Mouse (Mus musculus) G1E (cell line): ENCODE measurements at regions not wholly inside any gene's neighbourhood (a gene's known extent, or its start where the extent isn't known, plus 50 kb on each side); places are given as distances from the start of the nearest gene placed in this dataset.

Experiments used
- ATAC-seq: 2 replicates; pipeline ENCODE4 v1.8.0; 2016; ENCODE audit warnings: mild to moderate bottlenecking; ENCODE audit not compliant: insufficient number of reproducible peaks, poor library complexity, low FRiP score, severe bottlenecking; ENCODE audit errors: extremely low read depth
- DNase-seq: peaks from one replicate; pipeline ENCODE4 v3.0.0; 2012; ENCODE audit warnings: low spot score
- H3K27me3 ChIP-seq: 2 replicates; pipeline ENCODE4 v1.6.1; 2012; ENCODE audit warnings: mild to moderate bottlenecking, low read length, inconsistent platforms; ENCODE audit not compliant: insufficient read depth
- H3K36me3 ChIP-seq: replicated peaks from 2 replicates; pipeline ENCODE3; 2012; ENCODE audit warnings: mild to moderate bottlenecking, inconsistent platforms
- H3K4me1 ChIP-seq: 2 replicates; pipeline ENCODE4 v1.6.1; 2012; ENCODE audit warnings: low read depth, low read length, inconsistent platforms, mixed read lengths; ENCODE audit not compliant: insufficient read depth
- H3K4me3 ChIP-seq: 2 replicates; pipeline ENCODE4 v1.5.1; 2012; ENCODE audit warnings: low read depth, mild to moderate bottlenecking, inconsistent platforms, low read length, moderate library complexity, mixed read lengths
- H3K9me3 ChIP-seq: replicated peaks from 2 replicates; pipeline ENCODE4 v1.6.1; 2012; ENCODE audit warnings: inconsistent platforms
- CTCF ChIP-seq: IDR thresholded peaks from 2 replicates; pipeline ENCODE4 v1.5.1; 2012; ENCODE audit warnings: low read depth, low read length, inconsistent platforms, mixed read lengths
- GATA1 ChIP-seq: IDR thresholded peaks from 2 replicates; pipeline ENCODE4 v1.6.1; 2012; ENCODE audit warnings: borderline replicate concordance, low read length, inconsistent platforms, mixed read lengths
- GATA2 ChIP-seq: IDR thresholded peaks from 2 replicates; pipeline ENCODE4 v1.6.1; 2012; ENCODE audit warnings: low read depth, low read length, inconsistent platforms, borderline replicate concordance
- POLR2AphosphoS5 ChIP-seq: IDR thresholded peaks from 2 replicates; pipeline ENCODE4 v1.6.1; 2012; ENCODE audit warnings: low read depth, low read length, inconsistent platforms; ENCODE audit not compliant: insufficient replicate concordance
- TAL1 ChIP-seq: conservative IDR thresholded peaks from 2 replicates; pipeline ENCODE4 v1.6.1; 2012; ENCODE audit warnings: low read depth, low read length, inconsistent platforms, mixed read lengths

DNA sequence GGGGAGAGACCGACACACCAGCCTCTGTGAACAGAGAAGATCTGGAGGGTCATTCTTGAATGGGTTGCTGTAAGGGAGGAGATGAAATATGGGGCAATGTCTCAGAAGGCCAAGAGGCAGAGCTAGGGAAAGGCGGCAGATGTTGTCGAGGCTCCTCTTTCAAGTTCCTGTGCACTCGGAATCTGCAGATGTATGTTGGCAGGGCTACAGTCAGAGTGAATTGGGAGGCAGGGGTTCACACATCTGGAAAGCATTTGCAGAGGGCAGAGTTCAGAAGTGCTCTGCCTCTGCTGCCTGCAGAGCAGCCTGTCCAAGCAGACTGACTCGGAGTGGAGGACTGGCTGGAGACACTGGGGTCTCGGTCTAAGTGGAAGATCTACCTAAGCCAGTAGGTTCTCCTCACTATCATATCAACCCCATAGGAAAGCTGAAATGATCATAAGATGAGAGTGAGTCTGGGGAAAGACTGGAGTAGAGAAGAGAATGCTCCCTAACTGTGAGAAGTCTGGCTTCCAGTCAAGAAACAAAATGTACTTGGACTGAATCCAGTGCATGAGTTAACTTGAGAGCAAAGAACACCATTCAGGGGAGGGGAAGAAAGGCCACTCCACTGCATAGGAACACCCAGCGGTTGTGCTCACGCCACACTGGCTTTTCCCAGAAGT is 68.1 kb upstream of the Cd180 start:
- Histone ChIP-seq H3K36me3 (no peaks in the 10 kb centered on the region), H3K27me3 (peaks cover 4% of the 10 kb centered on the region; the same call in 1 of the 2 replicates), H3K4me3 (no peak overlapping the region), H3K4me1 (no peaks in the 10 kb centered on the region), H3K9me3 (no peaks in the 10 kb centered on the region)
- DNase-seq (no peak), ATAC-seq (no peak)
- TF ChIP-seq CTCF = no peak
- TF ChIP-seq GATA1 = no peak
- TF ChIP-seq POLR2AphosphoS5 = no peak
- TF ChIP-seq GATA2 = no peak
- TF ChIP-seq TAL1 = no peak

DNA sequence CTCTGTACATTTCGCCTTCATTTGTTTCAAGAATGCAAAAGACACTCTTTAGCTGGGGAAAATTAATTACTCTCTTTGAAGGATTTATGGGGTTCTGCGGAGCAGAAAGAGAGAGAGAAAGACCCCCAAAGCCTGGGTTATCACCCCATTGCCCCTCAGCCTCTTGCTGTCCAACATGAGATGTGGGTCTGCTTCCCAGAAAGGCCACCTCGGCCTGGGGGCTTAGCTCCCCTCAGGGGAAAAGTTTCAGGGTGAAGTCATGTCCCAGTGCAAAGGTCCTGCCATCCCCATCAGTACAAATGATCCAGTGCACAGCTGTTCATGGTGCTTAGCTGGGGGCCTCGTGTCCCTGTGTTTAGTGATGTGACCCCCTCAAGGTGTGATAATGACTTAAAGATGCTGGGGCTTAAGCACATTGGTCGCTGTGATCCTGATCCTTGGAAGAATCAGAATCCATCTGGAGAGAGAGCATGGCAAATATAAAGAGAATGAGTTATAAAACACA is 67.5 kb upstream of the Cd180 start:
- peaks cover 4% of the 10 kb centered on the region; the same call in 1 of the 2 replicates for H3K27me3 ChIP-seq
- no peak overlapping the region for H3K4me3 ChIP-seq
- TF ChIP-seq GATA2 = no peak
- no peak for TF ChIP-seq CTCF
- no peak for TF ChIP-seq GATA1
- no peak for TF ChIP-seq TAL1
- no peak for TF ChIP-seq POLR2AphosphoS5
- no peaks in the 10 kb centered on the region for H3K4me1 ChIP-seq
- ATAC-seq (no peak), DNase-seq (no peak)
- no peaks in the 10 kb centered on the region for H3K36me3 ChIP-seq
- no peaks in the 10 kb centered on the region for H3K9me3 ChIP-seq

DNA sequence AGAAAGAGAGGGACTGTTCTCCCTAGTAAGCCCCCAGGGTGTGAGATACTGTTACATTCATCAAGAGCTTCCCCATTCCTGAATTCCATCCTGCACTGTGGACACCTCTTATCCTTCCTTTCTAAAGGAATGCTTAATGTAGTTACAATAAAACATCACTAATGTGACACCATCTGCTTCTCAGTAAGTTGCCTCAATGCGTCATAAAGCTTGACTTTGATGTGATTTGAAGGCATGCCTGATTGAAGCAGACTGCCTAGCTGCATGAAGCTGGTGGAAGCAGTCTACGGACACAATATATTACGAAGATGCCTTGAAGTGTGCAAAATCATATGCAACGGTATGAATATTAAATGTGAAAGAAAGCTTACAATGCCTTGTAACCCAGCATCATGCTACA is 65.6 kb upstream of the Cd180 start:
- Histone ChIP-seq H3K9me3 (no peaks in the 10 kb centered on the region), H3K27me3 (no peaks in the 10 kb centered on the region; the same call in 1 of the 2 replicates), H3K36me3 (no peaks in the 10 kb centered on the region), H3K4me1 (no peaks in the 10 kb centered on the region), H3K4me3 (no peak overlapping the region)
- no peak for DNase-seq
- no peak for TF ChIP-seq GATA1
- no peak for TF ChIP-seq CTCF
- no peak for TF ChIP-seq POLR2AphosphoS5
- TF ChIP-seq TAL1 = no peak
- no peak for TF ChIP-seq GATA2
- no peak for ATAC-seq

DNA sequence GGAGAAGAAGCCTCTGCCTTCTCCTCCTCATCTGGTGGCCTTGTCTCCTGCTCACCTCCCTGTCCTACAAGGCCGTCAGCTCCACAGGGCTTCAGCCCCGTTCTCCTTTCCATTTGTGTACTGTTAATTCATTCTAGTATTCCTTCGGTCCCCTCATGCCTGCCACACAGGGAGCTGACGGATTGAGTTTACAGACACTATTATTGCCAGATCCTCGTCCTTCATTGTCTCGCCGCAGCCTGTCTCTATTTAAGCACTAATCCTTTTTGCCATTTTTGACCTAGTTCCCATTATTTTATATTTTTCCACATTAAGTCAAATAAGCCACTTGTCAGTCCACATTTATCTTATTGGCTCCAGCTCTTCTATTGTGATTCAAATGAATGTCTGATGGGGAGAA is 64.2 kb upstream of the Cd180 start:
- ATAC-seq (no peak), DNase-seq (no peak)
- Histone ChIP-seq H3K4me3 (no peak overlapping the region), H3K4me1 (no peaks in the 10 kb centered on the region), H3K9me3 (no peaks in the 10 kb centered on the region), H3K36me3 (no peaks in the 10 kb centered on the region), H3K27me3 (no peaks in the 10 kb centered on the region; the same call in 1 of the 2 replicates)
- TF ChIP-seq POLR2AphosphoS5 (no peak), GATA2 (no peak), TAL1 (no peak), GATA1 (no peak), CTCF (no peak)

DNA sequence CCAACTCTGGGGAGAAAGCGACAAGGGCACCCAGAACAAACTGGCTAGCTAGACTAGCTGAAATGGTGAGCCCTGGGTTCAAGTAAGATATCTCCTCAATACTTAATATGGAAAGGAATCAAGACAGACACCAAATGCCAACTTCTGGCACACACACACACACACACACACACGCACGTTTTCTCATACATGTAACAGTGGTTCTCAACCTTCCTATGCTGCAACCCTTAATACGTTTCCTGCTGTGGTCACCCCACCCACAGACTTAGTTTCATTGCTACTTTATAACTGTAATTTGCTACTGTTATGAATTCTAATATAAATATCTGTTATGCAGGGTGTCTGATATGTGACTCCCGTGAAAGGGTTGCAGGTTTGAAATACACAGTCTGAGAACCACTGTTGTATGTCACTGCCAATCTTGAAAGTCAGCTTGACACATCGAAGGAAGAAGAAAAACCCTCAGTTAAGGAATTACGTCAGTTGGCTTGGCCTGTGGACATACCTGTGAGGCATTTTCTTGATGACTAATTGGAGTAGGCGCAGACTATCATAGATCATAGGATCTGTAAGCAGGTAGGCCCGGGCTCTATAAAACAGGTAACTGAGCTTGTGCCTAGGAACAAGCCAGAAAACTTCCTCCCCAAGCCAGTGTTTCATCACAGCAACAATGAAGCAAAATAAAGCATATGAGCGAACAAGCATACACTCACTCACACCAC is 59.0 kb upstream of the Cd180 start:
- no peak for ATAC-seq

DNA sequence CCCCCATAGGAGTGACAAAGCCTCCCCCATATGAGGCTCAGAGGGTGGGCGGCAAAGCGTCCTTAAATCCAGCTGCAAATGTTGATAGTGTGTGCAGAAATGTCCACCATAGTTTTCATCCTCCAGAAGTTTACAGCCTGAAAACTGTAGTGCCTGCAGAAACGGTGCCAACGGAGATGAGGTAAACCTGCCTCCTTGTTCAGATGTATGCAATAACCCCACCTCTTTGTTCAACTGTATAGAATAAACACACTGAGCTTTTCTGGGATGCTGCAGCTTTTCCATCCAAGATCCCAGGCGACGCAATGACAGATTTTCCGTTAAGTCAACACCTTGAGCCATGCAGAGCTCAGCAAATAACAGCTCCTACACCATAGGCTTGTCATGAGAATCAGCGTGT is 57.3 kb upstream of the Cd180 start:
- ATAC-seq (no peak), DNase-seq (no peak)
- no peak for TF ChIP-seq GATA1
- TF ChIP-seq POLR2AphosphoS5 = no peak
- Histone ChIP-seq H3K4me3 (no peak overlapping the region), H3K27me3 (peaks cover 2% of the 10 kb centered on the region; the same call in 1 of the 2 replicates), H3K9me3 (no peaks in the 10 kb centered on the region), H3K4me1 (no peaks in the 10 kb centered on the region), H3K36me3 (no peaks in the 10 kb centered on the region)

More for the DNA sequence above, 59.0 kb upstream of the Cd180 start:
- H3K4me1 ChIP-seq = no peaks in the 10 kb centered on the region
- no peaks in the 10 kb centered on the region; the same call in 1 of the 2 replicates for H3K27me3 ChIP-seq
- no peaks in the 10 kb centered on the region for H3K9me3 ChIP-seq
- no peak for TF ChIP-seq GATA2
- no peak for TF ChIP-seq CTCF
- no peak for TF ChIP-seq GATA1
- H3K4me3 ChIP-seq = no peak overlapping the region
- no peaks in the 10 kb centered on the region for H3K36me3 ChIP-seq
- DNase-seq = no peak
